Mouse (Mus musculus) fibroblast of lung, adult 2 months (primary cell): ENCODE measurements around the gene Aldh1a3.
A peak's percentile ranks its signal among the peaks of the same experiment; 100 is the strongest.

ENCODE experiments used
- DNase-seq: peaks from one replicate; pipeline ENCODE4 v3.0.0-alpha.2; 2011; ENCODE audit warnings: low read depth

Aldh1a3 gene

GRCm38 (mm10) chr7:66369934-66370445 lies 57.3 kb downstream of the Aldh1a3 start:
- no peak for DNase-seq

- DNase-seq: peak; percentile 72
Measured at GRCm38 (mm10) chr7:66369071-66369933, 58.0 kb downstream of the Aldh1a3 start.

- peak; percentile 80 for DNase-seq
Measured at GRCm38 (mm10) chr7:66365904-66366303, 61.4 kb downstream of the Aldh1a3 start, which contains the start of gene Gm10974. Gm10974 (plus strand) TSS chr7:66365905.

- no peak for DNase-seq
Measured at GRCm38 (mm10) chr7:66365411-66365810, 61.9 kb downstream of the Aldh1a3 start.

- no peak for DNase-seq
Measured at GRCm38 (mm10) chr7:66364491-66364890, 62.8 kb downstream of the Aldh1a3 start.

- DNase-seq: no peak
Measured at GRCm38 (mm10) chr7:66359044-66359443, 68.3 kb downstream of the Aldh1a3 start.

GRCm38 (mm10) chr7:66358461-66358860 lies 68.9 kb downstream of the Aldh1a3 start:
- DNase-seq: no peak

- no peak for DNase-seq
Measured at GRCm38 (mm10) chr7:66355791-66356522, 71.4 kb downstream of the Aldh1a3 start.

GRCm38 (mm10) chr7:66354911-66355310 lies 72.4 kb downstream of the Aldh1a3 start:
- DNase-seq: no peak

- no peak for DNase-seq
Measured at GRCm38 (mm10) chr7:66351074-66351473, 76.2 kb downstream of the Aldh1a3 start.

- DNase-seq: no peak
Measured at GRCm38 (mm10) chr7:66349670-66350069, 77.6 kb downstream of the Aldh1a3 start.

- DNase-seq: no peak
Measured at GRCm38 (mm10) chr7:66348588-66348987, 78.7 kb downstream of the Aldh1a3 start.

- no peak for DNase-seq
Measured at GRCm38 (mm10) chr7:66346959-66347663, 80.2 kb downstream of the Aldh1a3 start.

- DNase-seq: no peak
Measured at GRCm38 (mm10) chr7:66343307-66343706, 84.0 kb downstream of the Aldh1a3 start.

GRCm38 (mm10) chr7:66342831-66343230 lies 84.5 kb downstream of the Aldh1a3 start:
- DNase-seq: no peak

- DNase-seq: no peak
Measured at GRCm38 (mm10) chr7:66342323-66342722, 85.0 kb downstream of the Aldh1a3 start.
